Mouse (Mus musculus) liver, embryonic 16.5 days (tissue): ENCODE data around the gene Abcf1. TPM values are rescaled to one million over a fixed set of nuclear protein-coding genes. Genes with fewer than 3 reads are reported as not detected.
"Not testable (repeated sequence)": the region's sequence is repeated elsewhere in the genome, so short reads cannot be mapped to it uniquely, and the experiment has no call there.

Experiments used
- ATAC-seq: fragments of 200-750 bp; cut with Nextera tagmentation; 2 replicates; pipeline ENCODE4 v1.8.0; 2017; ENCODE audit warnings: low read depth, mild to moderate bottlenecking, moderate number of reproducible peaks, moderate library complexity
- H3K27ac ChIP-seq: fragments of 300-500 bp; sonication (generic); 2 replicates; pipeline ENCODE4 v1.5.1; 2014; ENCODE audit warnings: mild to moderate bottlenecking, low read length
- H3K27me3 ChIP-seq: fragments of 300-500 bp; sonication (generic); 2 replicates; pipeline ENCODE4 v1.6.1; 2014; ENCODE audit warnings: low read depth, low read length, mixed read lengths; ENCODE audit not compliant: control insufficient read depth, insufficient read depth
- H3K36me3 ChIP-seq: fragments of 300-500 bp; sonication (generic); 2 replicates; pipeline ENCODE4 v1.6.1; 2014; ENCODE audit warnings: mild to moderate bottlenecking; ENCODE audit not compliant: control insufficient read depth, insufficient read depth
- H3K4me1 ChIP-seq: fragments of 300-500 bp; sonication (generic); 2 replicates; pipeline ENCODE4 v1.6.1; 2014; ENCODE audit warnings: low read depth, low read length, mixed read lengths; ENCODE audit not compliant: control insufficient read depth
- H3K4me2 ChIP-seq: fragments of 300-500 bp; sonication (generic); 2 replicates; pipeline ENCODE4 v1.6.1; 2014; ENCODE audit warnings: low read depth, low read length, mixed read lengths
- H3K4me3 ChIP-seq: fragments of 300-500 bp; sonication (generic); 2 replicates; pipeline ENCODE4 v1.5.1; 2014; ENCODE audit warnings: low read depth, mild to moderate bottlenecking, low read length
- H3K9ac ChIP-seq: fragments of 300-500 bp; sonication (generic); 2 replicates; pipeline ENCODE4 v1.6.1; 2014; ENCODE audit warnings: low read depth, low read length
- H3K9me3 ChIP-seq: fragments of 300-500 bp; sonication (generic); replicated peaks from 2 replicates; pipeline ENCODE4 v1.6.1; 2016; ENCODE audit warnings: low read length; ENCODE audit not compliant: control insufficient read depth
- WGBS: fragments of 180-500 bp; shearing (Covaris S2); extraction: QIAGEN DNeasy Blood & Tissue Kit; methylation state at CpG from one replicate; pipeline ENCODE4 v1.1.7; 2014; ENCODE audit not compliant: insufficient replicate concordance; 5-methylcytosine and 5-hydroxymethylcytosine counted together
- polyA plus RNA-seq: library from polyadenylated mRNA; unstranded; fragments of >200 nt; fragmentation: Nextera tagmentation; extraction: Ambion mirVana; gene quantifications from 2 replicates; pipeline ENCODE4 v1.2.1, GENCODE M21; 2015

Abcf1 gene
- polyA plus RNA-seq, 1 experiment from 2014 or later, result 42.4 TPM

- no peak overlapping the region for H3K4me3 ChIP-seq
- H3K9me3 ChIP-seq, result no peaks in the 10 kb centered on the region
- H3K9ac ChIP-seq, result no peak overlapping the region
- whole genome bisulfite sequencing, result 90% methylated on average over 15 of the region's 15 CpGs
- no peak overlapping the region for H3K4me2 ChIP-seq
- H3K36me3 ChIP-seq, result peaks cover 71% of the 10 kb centered on the region
- H3K4me1 ChIP-seq, result no peaks in the 10 kb centered on the region
- no peak overlapping the region for H3K27ac ChIP-seq
- no peaks in the 10 kb centered on the region for H3K27me3 ChIP-seq
- no peak for ATAC-seq
Measured at GRCm38 (mm10) chr17:35958533-35959223, 10.9 kb downstream of the Abcf1 start.

DNA sequence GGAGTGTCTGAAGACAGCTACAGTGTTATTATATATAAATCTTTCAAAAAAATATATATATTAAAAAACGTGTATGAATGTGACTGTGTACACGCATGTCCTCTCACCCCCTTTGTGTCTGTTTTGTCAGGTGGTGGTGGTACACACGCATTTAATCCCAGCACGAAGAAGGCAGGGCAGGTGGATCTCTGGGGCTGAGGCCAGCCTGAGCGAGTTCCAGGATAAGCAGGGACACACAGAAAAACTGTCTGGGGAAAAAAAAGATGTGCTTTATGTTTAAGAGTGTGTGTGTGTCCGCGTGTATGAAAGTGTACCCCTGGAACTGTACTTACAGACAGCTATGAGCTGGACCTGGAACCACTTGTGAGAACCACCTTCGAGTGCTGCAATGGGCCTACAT is 14.9 kb downstream of the Abcf1 start:
- Histone ChIP-seq H3K27me3 (no peaks in the 10 kb centered on the region), H3K9me3 (no peaks in the 10 kb centered on the region), H3K9ac (no peak overlapping the region), H3K27ac (no peak overlapping the region), H3K36me3 (peaks cover 34% of the 10 kb centered on the region), H3K4me3 (no peak overlapping the region), H3K4me2 (no peak overlapping the region), H3K4me1 (no peaks in the 10 kb centered on the region)
- WGBS, result 72% methylated on average over 8 of the region's 8 CpGs
- ATAC-seq, result no peak

- not testable (repeated sequence) for H3K27me3 ChIP-seq, H3K4me2 ChIP-seq, H3K27ac ChIP-seq, H3K4me3 ChIP-seq, ATAC-seq, H3K9ac ChIP-seq, H3K4me1 ChIP-seq, H3K9me3 ChIP-seq
- H3K36me3 ChIP-seq, result peaks cover 13% of the 10 kb centered on the region
- WGBS, result 53% methylated on average over 2 of the region's 3 CpGs
Measured at GRCm38 (mm10) chr17:35952559-35952958, 17.0 kb downstream of the Abcf1 start.

- not testable (repeated sequence) for H3K27ac ChIP-seq, ATAC-seq, H3K9me3 ChIP-seq, H3K27me3 ChIP-seq, H3K36me3 ChIP-seq, H3K9ac ChIP-seq, H3K4me2 ChIP-seq, H3K4me1 ChIP-seq, H3K4me3 ChIP-seq
Measured at GRCm38 (mm10) chr17:35950946-35951345, 18.6 kb downstream of the Abcf1 start.

DNA sequence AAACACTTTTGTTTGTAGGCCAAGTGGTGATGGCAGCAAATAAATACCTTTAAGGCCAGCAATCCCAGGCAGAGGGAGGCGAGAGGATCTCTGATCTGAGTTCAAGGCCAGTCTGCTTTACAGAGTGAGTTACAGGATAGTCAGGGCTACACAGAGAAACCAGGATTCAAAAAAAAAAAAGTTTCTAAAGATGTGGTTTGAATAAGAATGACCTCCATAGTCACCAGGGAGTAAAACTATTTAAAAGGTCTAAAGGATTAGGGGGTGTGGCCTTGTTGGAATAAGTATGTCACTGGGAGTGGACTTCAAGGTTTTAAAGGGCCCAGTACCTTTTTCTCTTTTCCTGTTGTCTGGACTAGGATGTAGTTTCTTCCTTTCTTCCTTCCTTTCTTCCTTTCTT is 29.6 kb downstream of the Abcf1 start:
- no peaks in the 10 kb centered on the region for H3K4me1 ChIP-seq
- WGBS, result 53% methylated on average over 1 of the region's 1 CpGs
- no peaks in the 10 kb centered on the region for H3K36me3 ChIP-seq
- no peaks in the 10 kb centered on the region for H3K9me3 ChIP-seq
- H3K4me2 ChIP-seq, result no peak overlapping the region
- H3K27me3 ChIP-seq, result no peaks in the 10 kb centered on the region
- no peak overlapping the region for H3K4me3 ChIP-seq
- ATAC-seq, result no peak
- no peak overlapping the region for H3K9ac ChIP-seq
- no peak overlapping the region for H3K27ac ChIP-seq

- Histone ChIP-seq H3K36me3 (no peaks in the 10 kb centered on the region), H3K4me3 (no peak overlapping the region), H3K9ac (no peak overlapping the region), H3K9me3 (no peaks in the 10 kb centered on the region), H3K4me2 (no peak overlapping the region), H3K27me3 (no peaks in the 10 kb centered on the region), H3K27ac (no peak overlapping the region), H3K4me1 (no peaks in the 10 kb centered on the region)
- 52% methylated on average over 2 of the region's 2 CpGs for WGBS
- ATAC-seq, result no peak
Measured at GRCm38 (mm10) chr17:35939108-35939507, 30.5 kb downstream of the Abcf1 start.

- Histone ChIP-seq H3K4me3 (no peak overlapping the region), H3K4me2 (no peak overlapping the region), H3K36me3 (no peaks in the 10 kb centered on the region), H3K9me3 (no peaks in the 10 kb centered on the region), H3K27ac (no peak overlapping the region), H3K4me1 (no peaks in the 10 kb centered on the region), H3K9ac (no peak overlapping the region), H3K27me3 (no peaks in the 10 kb centered on the region)
- 0 out of 2 replicates have a peak, but pooled peaks have one; percentile 37 for ATAC-seq
- 13% methylated on average over 2 of the region's 2 CpGs for WGBS
Measured at GRCm38 (mm10) chr17:35937700-35938348, 31.7 kb downstream of the Abcf1 start.

- H3K4me3 ChIP-seq, ATAC-seq, H3K9me3 ChIP-seq, H3K9ac ChIP-seq, H3K36me3 ChIP-seq, H3K4me2 ChIP-seq, H3K4me1 ChIP-seq, H3K27me3 ChIP-seq, H3K27ac ChIP-seq: not testable (repeated sequence)
- WGBS, result 80% methylated on average over 14 of the region's 14 CpGs
Measured at GRCm38 (mm10) chr17:35935763-35936162, 33.8 kb downstream of the Abcf1 start.

DNA sequence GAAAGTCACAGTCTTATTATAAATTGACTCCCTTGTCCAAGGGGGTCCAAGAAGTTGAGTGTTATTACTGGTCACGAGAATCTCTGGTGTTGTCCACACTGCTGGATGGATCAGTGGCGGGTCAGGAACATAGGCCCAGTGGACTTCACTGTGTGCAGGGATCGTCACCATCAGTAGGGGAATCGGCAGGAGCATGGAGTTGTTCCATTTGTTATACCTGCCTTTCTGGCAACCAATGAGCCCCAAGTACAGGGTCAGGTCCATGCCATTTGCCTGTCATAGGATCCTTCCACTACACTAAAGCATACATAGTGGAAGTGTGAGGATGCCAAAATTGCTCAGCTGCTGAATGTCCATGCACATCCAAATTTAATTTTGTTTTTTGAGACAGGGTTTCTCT is 37.0 kb downstream of the Abcf1 start:
- H3K9me3 ChIP-seq, result no peaks in the 10 kb centered on the region
- 82% methylated on average over 4 of the region's 4 CpGs for WGBS
- H3K4me3 ChIP-seq, result no peak overlapping the region
- H3K36me3 ChIP-seq, result peaks cover 34% of the 10 kb centered on the region
- no peak overlapping the region for H3K27ac ChIP-seq
- no peaks in the 10 kb centered on the region for H3K27me3 ChIP-seq
- H3K4me1 ChIP-seq, result peaks cover 8% of the 10 kb centered on the region
- no peak overlapping the region for H3K4me2 ChIP-seq
- no peak overlapping the region for H3K9ac ChIP-seq
- ATAC-seq, result no peak
